Mouse (Mus musculus): ENCODE results near the gene Atp6v1b1.

Atp6v1b1 gene

DNA sequence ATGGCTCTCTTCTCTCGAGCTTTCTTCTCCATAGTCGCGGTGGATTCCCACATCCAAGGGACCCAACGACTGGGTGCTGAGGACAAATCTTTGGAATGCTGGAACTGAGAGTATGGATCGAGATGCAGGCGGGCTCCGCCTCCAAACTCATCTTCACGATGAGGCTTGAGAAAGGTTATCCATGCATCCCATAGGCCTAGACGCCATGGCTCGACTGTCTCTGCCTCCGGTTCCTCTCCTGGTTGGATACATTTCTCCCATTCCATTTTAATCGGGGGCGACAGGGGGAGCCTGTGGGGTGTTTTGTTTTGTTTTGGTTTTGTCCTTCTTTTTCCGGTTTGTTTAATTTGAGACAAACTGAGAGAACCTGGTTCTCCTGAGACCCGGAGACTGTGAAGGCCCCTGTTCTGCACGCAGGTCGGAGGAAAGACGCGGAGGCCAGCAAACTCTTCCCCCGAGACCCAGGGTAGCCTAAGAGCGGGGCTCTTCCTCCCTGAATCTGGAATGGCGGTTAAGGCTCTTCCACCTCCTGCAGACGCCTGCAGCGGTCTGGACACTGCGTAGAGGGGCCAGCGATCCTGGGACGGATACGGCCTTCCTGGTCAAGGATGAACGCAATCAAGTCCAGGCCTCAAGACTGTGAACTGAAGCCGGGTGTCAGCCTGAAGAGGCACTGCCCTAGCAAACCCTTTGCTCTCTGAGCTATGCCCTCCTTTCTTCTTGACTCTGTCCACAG is 27.2 kb upstream of the Atp6v1b1 start:
- no peak for DNase-seq

DNA sequence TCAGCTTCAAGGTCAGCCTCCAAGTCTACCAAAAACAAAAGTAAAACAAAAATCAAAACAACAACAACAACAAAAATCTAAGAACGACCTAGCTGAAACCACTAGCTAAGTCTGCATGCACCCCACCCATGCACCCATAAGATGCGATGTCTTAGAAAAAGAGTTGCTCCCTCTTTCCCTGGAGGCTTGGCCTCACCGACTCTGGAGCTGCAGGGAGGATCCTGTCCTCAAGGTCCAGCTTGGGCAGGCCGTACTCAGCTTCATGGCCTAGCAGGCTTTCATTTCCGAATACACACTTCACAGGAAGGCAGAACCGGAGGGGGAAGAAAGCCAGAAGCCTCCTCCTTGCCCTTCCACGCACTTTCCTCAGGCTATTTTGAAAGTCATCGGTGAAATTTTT is 25.8 kb upstream of the Atp6v1b1 start:
- DNase-seq, result no peak

DNA sequence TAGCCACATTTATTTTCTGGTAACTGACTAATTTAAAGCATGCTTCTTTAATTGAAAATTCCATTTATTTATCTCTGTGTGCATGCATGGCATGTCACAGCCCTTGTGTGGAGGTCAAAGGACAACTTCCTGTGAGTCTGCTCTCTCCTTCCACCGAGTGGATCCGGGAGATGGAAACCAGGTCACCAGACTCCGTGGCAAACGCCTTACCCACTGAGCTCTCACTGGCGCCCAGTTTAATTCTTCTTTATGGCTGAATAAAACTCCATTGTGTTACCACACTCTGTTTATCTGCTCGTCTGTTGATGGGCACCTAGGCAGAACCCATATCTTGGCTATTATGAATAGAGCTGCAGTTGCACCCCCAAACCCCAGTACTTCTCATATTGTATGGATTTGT is 20.3 kb upstream of the Atp6v1b1 start:
- no peak for DNase-seq

DNA sequence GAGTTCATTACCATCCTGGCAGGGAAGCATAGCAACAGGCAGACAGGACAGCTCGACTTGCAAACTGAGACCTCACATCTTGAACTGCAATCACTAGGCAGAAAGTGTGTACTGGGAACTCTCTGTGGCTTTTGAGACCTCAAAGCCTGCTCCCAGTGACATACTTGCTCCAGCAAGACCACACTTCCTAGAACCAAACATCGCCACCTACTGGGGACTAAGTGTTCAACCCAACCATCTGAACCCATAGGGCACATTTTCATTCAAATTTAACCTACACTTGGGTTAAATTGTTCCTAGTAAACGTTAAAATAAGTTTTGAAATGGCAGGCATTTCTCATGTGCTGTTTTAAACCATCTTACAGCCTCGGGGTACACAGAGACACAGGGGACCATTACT is 15.6 kb upstream of the Atp6v1b1 start:
- DNase-seq, result no peak

DNA sequence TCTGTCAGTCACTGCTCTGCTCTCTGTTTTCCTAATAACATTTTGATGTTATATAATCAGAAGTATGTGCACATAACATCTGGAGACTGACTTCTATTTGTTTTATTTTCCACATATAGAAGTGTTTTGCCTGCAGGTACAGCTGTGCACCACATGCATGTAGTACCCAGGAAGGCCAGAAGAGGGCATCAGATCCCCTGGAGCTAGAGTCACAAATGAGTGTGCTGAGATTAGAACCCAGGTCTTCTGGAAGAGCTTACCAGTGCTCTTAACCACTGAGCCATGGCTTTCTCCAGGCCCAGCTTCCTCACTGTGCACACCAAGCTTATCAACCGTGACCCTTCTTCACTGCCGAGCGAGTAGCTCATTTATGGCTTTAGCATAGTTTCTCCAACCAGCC is 14.3 kb upstream of the Atp6v1b1 start:
- DNase-seq, result no peak

DNA sequence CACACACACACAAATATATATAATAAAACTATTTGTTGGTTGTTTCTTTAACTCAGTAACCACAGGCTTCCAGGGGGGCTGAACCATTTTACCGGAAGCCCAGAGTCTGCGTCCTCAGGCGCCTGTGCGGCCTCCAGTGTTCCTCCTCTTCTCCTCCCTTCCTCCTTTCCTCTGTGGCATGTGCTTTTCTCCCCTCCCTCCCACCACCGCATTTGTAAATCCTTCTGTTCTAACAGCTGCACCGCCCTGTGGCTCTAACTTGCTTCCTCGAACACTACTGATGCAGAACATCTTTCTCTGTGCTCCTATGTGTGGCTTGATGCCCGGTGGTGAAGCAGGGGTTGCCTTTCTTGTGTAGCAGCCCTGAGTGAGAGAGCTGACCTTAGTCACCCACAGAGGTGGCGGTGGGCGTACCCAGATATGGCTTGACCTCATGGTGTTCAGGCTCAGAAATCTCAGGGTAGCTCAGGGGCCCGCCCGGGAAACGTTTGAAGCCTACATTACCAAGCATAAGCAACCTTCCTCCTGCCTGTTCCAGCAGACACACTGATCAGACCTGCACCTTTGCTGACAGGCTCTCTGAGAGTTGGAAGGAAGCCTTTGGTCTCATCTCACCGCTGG is 13.3 kb upstream of the Atp6v1b1 start:
- DNase-seq, result no peak

DNA sequence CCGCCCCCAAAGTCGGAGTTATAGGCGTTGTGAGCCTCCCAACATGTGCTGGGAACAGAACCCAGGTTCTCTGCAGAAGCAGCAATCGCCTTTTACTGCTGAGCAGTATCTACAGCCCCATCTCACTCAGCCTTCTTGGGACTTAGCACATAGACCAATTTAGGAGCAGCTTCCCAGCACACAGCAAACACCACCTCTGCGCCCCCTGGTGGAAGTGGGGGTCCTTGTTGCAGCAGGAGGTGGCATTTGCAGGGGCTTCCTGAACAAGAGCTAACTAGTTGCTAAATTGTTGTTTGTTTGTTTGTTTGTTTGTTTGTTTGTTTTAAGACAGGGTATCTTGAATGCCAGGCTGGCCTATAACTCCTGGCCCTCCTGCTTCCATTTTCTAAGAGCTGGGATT is 11.7 kb upstream of the Atp6v1b1 start:
- DNase-seq, result peak in 1 of 2 experiments; percentile 30

DNA sequence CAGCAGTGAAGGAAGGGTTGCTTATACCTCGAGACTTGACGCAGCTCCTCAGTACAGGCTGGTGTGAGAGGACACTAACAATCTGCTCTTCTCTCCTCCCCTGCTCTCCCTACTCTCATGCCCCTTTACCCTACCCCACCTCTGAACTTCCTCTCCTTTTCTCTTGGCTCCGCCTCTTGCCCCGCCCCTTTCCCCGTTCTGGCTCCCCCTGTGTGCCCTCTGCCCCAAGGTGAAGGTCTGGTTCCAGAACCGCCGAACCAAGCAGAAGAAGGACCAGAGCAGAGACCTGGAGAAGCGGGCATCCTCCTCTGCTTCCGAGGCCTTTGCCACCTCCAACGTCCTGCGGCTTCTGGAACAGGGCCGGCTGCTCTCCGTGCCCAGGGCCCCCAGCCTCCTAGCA is 5.5 kb upstream of the Atp6v1b1 start:
- no peak for DNase-seq

DNA sequence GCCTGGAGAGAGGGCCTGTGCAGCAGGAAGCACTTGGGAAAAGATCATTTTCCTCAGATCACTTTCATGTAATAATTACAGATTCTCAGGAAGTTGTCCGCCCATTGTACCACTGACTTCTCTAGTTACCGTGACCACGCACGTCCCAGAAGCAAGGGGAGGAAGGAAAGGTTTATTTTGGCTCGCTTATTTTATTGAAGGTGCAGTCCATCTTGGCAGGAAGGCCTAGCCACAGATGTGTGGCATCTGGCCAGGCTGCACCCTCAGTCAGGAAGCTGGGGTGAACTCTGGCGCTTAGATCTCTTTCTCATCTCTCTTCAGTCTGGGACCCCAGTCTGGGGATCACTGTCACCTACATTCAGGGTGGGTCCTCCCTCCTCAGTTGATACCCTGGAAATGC is 4.2 kb upstream of the Atp6v1b1 start:
- DNase-seq, result no peak

DNA sequence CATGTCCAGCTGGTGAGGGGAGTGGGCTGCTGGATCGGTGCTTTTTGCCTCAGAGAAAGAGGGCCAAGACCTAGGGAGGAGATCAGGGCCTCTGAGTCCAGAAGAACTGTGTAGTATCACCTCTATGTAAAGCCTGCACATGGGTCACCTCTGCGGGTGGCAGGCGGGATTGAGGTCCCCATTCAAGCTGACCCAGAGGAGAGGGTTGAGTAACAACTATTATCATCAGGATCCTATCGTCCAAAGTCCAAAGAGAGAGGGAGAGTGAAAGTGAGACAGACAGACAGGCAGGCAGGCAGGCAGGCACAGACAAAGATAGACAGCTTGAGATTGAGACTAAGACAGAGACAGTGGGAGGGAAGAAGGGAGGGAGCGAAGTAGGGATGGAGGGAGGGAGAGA is 422 bp downstream of the Atp6v1b1 start:
- no peak for DNase-seq

DNA sequence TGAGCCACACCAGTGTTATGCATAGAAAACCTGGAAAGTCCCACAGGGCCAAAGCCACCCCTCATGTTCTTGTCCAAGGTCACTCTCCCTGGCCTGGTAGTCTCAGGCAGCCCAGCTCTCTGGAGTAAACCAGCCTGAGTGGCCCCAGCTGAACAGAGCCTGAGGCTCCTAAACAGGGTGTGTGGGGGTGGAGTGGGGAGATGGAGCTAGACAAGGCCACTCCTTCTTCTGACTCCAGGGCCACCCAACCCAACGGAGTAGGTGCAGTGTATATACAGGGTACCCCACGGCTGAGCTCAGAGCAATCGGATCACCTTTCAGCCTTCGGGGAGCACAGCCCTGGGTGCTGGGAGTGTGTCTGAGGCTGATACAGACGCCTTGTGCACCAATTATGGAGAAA is 1.3 kb downstream of the Atp6v1b1 start:
- no peak for DNase-seq

DNA sequence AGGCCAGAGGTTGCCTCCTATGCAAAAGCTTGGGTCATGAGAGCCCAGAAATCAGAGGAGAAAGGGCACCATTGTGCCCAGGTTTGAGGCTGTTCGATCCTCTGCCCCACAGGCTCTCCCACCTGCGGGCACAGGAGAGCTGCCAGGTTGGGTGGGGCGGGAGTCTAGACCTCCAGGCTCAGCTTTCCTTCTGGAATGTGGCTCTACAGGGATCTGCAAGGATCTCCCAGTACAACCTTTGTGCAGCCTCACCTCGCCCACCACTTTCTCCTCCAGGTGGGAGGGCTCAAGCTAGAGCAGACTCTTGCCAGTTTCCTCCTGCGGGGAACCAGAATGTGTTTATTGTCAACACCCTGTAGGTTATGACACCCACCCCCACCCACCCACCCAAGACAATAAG is 1.8 kb downstream of the Atp6v1b1 start:
- DNase-seq, result no peak

DNA sequence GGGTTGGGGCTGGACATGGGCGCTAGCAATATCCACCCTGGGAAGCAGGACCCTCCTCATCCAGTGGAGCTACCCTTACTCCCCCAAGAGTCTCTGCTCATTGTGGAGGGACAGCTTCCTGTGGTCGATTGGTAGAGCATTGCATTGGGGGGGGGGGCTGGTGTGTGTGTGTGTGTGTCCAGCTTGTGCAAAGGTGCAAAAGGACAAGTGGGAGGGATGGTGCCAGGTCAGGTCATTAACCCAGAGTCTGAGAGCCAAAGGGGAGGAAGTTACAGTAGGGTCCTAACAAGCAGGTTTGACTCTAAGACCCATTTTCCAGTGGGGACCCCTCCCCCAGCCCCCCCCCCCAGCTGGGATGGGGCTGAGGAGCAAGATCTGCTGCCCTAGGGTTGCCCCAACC is 2.7 kb downstream of the Atp6v1b1 start:
- no peak for DNase-seq

DNA sequence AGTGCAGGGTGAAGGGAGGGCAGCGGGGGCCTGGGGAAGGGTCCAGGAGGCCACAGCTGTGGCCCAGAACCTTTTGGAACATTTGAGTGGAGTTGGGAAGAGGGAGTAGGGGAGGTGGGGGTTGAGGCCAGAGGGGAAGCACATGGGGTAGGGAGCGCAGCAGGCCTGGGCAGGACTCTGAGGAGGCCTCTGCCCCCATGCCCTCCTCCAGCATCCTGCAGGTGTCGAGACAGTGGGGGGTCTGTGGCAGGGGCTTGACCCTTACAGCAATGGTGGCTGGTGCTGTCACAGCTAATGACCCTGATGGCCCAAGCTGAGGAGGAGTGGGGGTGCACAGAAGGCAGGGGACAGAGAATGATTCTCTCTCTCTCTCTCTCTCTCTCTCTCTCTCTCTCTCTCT is 6.5 kb downstream of the Atp6v1b1 start:
- DNase-seq, result no peak

DNA sequence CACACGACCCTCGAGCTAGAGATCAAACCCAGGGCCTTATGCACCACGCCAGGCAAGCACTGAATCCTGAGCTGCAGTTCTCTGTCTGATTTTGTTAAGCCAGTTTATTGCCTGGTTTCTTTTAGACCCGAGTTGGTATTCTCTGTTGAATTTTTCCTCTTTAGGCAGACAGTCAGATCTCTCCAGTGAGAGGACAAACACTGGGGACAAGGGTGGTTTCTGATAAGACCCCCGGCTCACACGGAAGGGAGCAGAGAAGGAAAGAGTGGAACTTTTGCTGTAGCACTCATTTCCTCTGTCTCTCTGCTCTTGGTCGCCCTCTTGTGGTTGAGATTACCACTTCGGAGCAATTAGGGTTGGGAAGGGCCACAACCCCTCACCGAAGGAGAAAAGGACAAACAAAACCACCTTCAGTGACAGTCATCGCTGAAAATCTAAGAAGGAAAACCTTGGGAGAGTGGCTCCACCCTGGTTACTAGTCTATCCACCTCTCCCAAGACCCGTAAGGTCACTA is 7.4 kb downstream of the Atp6v1b1 start:
- DNase-seq, result no peak

DNA sequence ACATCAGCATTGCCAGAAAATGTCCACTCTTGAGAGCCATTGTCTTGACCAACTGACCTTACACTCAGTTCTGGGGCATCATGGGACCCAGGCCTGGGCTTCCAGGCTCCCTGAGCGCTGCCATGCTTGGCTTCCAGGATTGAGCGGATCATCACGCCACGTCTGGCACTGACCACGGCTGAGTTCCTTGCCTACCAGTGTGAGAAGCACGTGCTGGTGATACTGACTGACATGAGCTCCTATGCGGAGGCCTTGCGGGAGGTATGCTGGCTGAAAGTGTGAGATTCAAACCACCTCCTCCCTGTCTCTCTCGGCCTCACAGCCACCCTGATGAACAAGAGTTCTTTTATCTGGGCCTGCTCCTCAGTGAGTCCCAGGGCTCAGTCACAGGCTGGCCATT is 13.3 kb downstream of the Atp6v1b1 start:
- no peak for DNase-seq

DNA sequence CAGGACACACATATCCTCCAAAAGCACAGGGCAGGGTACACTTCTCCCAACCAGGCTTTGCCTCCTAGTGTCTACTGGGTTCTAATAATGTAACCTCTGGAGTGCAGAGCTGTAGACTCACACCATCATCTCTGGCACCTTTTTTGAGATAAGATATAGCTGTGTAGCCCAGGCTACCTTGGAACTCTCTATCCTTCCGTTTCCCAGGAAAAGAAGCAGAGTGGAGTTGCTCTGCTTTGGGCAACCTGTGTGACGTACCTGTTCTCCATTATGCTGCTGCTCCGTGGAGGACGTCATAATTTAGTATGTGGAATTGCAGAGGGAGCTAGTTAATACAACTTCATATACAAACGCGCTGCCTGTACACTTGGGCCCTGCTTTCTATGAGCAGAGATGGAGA is 19.6 kb downstream of the Atp6v1b1 start, which contains the start of gene Ankrd53:
Gene Ankrd53 (plus strand): TSS at position 301 of the 400 bp plus-strand sequence.
- no peak for DNase-seq

DNA sequence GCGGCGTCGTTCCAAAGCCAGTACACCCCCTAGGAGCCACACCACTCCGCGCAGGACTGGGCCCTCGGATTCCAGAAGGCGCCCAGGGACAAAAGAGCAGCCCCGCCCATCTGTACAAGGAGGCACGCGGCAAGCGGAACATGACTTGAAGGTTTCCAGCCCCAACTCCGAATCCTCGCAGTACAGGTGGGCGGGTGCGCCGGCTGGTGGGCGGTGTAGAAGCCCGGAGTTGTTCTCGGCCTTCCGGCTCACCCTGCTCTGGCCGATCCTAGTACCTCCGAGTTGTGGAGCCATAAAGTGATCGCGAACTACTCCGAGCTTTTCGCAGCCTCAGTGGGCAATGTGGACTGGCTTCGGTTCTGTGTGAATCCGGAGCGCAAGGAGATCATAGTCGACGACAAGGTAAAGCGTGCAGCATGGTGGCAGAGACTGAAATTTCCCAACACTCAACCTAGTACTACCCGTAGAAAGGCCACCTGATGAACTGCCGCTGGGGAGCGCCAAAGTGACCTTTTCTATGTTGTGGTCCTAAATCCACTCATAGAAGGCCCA is 20.2 kb downstream of the Atp6v1b1 start:
- peak in 1 of 2 experiments; percentile 22 for DNase-seq

DNA sequence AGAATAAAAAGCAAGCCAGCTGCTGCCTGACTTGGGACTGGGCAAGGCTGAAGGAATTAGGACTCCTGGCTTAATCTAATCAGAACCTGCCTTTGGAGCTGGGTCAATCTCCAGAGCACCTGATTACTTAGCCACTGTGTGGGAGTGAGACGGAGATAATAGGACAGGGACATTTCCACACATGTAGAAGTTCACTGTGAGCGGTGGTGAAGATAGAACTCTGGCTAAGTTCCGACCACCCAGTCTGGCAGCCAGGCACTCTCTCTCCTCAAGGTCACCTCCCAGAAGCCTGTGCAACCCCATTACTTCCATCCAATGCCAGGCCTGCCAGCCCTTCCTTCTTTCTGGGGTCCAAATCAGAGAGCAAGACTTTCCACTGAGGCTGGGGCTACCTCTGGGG is 24.2 kb downstream of the Atp6v1b1 start:
- DNase-seq, result no peak

DNA sequence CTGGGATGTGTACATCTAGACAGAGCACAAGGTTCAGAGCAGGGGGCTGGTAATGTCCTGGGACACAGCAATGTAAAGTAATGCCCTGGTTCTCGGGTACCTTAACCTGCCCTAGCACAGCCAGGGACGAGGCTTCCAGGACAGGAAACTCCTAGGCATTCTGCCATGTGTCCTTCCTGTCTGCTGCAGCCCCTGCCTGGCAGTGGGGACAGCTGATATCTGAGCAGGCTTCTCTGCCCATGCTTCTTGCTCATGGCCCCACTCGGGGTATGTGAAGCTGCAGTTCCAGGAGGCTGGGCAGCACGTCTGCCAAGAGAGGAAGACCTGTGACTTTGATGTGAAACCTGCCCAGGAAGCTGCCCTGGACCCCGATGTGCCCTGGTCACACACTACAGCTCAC is 25.7 kb downstream of the Atp6v1b1 start:
- no peak for DNase-seq

DNA sequence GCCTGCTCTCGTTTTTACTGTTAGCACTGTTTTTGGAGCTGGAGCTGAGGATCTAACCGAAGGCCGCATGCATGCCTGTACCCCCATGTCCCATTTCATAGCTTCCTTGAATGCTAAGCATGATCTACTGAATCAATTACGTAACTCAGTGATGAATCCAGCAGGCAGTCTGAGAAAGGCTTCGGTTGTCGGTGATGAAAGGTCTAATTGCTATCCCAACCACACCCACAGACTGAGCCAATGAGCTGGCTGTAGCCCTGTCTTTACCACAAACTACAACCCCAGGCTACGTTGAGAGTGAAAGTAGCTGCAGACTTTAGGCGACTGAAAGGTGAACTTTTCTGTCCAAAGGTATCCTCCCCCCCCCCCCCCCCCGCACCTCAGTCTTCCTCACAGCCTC is 31.3 kb downstream of the Atp6v1b1 start:
- DNase-seq, result no peak

DNA sequence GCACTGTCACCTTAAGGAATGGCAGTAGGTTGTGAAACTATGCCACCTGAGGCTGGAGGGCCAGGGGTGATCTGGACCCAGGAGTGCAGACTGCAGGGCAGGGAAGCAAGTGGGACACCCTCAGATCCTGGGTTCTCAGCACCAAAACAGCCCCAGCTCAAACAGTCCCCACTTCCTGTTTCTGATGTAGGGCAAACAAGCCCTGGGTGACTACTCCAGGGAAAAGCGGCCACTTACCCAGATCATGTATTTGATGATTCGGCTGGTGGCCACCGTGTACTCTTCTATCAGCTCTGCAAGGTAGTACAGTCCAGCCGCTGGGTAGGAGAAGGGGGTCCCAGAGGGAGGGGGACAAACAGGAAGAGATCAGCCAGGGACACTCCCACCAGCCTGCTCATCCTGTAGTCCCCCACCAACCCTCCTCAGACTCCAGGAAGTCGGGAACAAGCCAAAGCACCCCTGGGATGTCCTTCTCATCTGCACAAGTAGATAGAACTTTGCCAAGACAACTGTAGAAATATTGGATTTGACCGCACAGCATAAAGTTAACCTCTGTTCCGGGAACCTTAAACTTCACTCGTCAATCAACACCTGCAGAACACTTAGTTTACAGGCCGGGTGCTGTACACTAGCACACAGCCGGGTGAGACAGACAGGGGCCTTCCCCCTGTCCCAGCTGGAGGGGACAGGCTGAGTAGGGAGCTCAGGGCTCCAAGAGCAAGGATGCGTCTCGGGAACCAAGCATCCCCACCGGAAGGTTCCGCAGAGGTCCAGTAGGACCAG is 32.2 kb downstream of the Atp6v1b1 start:
- peak; percentile 21 to 46 for DNase-seq

DNA sequence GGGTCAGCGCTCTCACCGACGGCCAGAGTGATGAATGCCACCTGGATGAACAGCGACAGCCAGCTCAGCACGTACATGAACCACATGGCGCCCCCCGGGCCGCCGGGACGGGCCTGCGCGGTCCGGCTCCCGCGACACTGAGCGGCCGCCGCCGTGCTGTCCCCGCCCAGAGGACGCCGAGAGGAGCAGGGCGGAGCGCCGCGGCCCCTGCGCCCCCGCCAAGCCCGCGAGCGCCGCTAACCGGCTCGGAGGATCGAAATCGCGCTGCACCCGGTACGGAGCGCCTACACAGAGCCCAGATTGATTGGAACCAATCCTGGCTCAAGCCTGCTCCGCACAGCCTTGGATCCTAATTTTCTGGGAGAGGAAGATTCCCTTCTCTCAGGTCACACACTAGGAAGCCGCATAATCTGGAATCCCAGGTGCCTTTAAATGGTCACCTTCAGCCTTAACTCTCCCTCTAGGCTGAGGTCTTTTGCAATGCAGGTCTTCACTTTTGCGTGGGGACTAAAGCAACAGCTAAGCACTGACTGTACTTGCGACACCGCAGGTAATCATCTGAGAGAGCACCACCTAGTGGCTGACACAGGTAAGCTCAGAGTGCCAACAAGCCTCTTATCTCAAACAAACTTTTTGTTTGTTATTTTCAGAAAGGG is 33.0 kb downstream of the Atp6v1b1 start, which contains the start of gene Tex261:
Gene Tex261 (minus strand): TSS at position 176 of the 656 bp plus-strand sequence.
- peak; percentile 77 to 79 for DNase-seq

Measured in thymus, adult 18-20 months (tissue).